Mouse (Mus musculus) frontal cortex, adult (tissue): ENCODE results near the gene B230118H07Rik.

Source experiments
- ATAC-seq: cut with Nextera tagmentation; 2 replicates; pipeline ENCODE4 v1.9.2; 2017; ENCODE audit warnings: mild to moderate bottlenecking, moderate library complexity, mixed read lengths; ENCODE audit not compliant: low TSS enrichment

B230118H07Rik gene

DNA sequence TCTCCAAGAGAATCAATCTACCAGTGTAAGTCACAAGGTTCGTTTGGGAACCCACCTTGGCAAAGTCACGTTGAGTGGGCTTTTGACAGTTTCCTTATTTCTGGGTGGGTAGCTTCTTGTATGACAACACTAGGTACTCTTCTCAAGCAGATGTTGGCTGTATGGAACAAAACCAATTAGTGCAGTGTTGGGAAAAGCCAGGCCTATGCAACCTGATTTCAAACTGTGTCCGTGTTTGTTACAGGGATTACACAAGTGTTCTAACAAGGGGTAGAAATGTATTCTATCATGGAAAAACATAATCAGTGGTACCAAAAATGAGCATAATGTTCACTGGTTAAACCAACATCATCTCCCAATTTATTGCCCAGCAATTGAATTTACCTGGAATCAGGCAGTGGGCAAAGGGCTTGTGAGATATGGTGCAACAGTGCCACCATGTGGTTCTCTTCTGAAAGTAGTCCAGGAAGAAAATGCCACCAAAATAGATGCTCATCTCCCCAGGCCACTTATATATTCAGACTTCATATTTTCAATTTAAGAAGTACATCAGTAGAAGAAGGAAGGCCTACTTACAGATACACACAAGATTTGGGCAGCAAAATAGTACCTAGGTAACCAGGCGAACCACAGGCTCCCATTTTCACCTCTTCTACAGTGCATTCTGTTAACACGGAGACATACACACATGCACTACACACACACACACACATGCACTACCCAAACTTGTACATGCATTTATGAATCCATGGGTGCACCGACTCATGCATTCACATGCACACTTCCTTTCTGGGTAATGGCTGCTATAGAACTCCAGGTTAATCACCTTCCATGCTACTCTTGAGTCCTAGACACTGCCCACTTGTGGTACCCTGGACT, 123.6 kb downstream of the B230118H07Rik start:
- ATAC-seq, result peak; percentile 95

DNA sequence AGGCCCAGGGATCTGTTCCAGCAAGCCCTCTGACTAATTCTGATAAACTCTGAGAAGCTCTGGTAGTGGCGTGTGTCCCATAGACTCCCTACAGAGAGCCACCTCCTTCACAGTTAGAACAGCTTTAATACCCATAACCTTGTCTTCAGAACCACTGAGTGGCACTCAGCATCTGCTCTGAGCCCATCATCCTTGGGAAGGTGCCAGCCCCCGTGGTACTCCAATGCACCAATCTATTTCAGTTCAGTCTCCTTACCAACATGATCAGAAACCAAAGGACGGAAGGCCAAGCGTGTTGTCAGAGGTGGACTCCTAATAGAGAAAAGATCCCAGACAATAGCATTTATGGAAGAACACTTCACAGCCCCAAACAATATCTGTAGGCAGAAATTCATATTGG, 124.2 kb downstream of the B230118H07Rik start:
- ATAC-seq, result no peak

- ATAC-seq, result no peak
Measured at GRCm38 (mm10) chr2:101520503-101520902, 128.8 kb downstream of the B230118H07Rik start.

DNA sequence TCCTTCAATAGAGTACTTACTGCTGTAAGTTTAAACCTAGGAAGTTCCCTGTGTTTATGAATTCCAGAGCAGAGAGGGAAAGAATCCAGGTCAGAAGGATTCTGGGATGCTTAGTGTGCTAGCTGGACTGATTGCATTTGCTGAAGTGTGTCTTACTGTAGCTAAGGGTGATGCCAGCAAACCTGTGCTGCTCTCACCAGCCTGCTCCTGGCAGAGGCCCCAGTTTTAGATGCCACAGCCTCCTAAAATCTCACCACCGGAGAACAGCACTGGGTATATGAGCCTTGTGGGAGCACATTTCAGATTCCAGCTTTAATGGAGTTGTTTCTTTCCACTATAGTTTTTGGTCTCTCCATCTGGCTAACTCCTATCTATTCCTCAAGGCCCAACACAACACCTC, 129.4 kb downstream of the B230118H07Rik start:
- peak; percentile 91 for ATAC-seq
